Mouse (Mus musculus): Measurements from ENCODE around the gene Hsdl1. TPM values are rescaled to one million over a fixed set of nuclear protein-coding genes. Genes with fewer than 3 reads are reported as not detected.

Gene Hsdl1
- polyA plus RNA-seq, 1 experiment from 2014 or later, result 28.8 TPM

DNA sequence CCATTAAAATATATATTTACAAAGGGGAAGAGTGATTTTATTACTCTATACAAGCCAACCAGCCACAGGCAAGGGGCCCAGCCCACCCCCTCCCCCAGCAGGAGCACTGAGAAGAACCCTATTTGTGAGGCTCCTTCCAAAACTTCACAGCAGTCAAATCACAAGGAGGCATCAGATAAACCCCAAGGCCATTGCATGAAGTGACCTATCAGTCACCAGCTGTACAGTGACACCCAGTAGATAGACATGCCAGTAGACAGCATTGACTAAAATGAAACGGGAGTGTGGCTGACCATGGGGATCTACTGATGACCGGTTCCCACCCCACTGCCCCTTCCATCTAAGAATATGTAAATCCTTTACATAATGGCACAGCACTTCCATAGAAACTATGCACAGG is 22.0 kb downstream of the Hsdl1 start:
- no peak for ATAC-seq
- 78% methylated on average over 2 of the region's 2 CpGs for WGBS
- H3K36me3 ChIP-seq, result no peaks in the 10 kb centered on the region

DNA sequence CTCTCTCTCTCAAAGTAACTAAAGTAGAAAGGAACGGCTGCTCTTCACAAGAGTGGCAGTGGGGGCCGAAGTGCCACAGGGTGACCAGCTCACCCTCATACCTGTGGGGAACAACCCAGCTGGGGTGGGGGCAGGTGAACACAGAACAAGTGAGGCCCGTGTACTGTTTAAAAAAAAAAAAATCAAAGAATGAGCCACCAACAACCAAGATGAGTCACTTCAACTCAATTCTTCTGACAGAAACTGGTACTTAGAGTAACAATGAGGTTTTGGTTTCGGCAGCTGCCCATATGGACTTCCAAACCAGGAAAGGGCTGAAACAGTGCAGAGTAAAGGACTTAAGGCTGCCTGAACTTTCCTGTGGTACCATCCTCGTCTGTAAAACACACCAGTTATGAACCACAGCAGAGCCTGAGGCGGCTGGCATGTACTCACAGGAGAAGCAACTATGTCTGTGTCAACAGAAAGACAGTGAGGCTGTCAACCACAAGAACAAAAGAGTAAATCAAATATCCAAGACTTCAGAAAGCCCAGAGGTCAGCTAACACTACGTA is 26.3 kb downstream of the Hsdl1 start:
- ATAC-seq, result no peak
- Histone ChIP-seq H3K4me2 (replicated peaks) (no peak overlapping the region), H3K9ac (no peak overlapping the region), H3K36me3 (peaks cover 20% of the 10 kb centered on the region), H3K27me3 (replicated peaks) (no peaks in the 10 kb centered on the region), H3K4me3 (replicated peaks) (no peak overlapping the region), H3K4me1 (replicated peaks) (peaks cover 9% of the 10 kb centered on the region), H3K9me3 (no peaks in the 10 kb centered on the region), H3K27ac (no peak overlapping the region)
- WGBS, result 68% methylated on average over 7 of the region's 7 CpGs

More for the DNA sequence above, 22.0 kb downstream of the Hsdl1 start:
- H3K4me1 ChIP-seq (replicated peaks), result peaks cover 31% of the 10 kb centered on the region
- H3K27me3 ChIP-seq (replicated peaks), result no peaks in the 10 kb centered on the region
- no peak overlapping the region for H3K4me2 ChIP-seq (replicated peaks)
- H3K9ac ChIP-seq, result no peak overlapping the region
- no peaks in the 10 kb centered on the region for H3K9me3 ChIP-seq
- no peak overlapping the region for H3K4me3 ChIP-seq (replicated peaks)
- H3K27ac ChIP-seq, result no peak overlapping the region

DNA sequence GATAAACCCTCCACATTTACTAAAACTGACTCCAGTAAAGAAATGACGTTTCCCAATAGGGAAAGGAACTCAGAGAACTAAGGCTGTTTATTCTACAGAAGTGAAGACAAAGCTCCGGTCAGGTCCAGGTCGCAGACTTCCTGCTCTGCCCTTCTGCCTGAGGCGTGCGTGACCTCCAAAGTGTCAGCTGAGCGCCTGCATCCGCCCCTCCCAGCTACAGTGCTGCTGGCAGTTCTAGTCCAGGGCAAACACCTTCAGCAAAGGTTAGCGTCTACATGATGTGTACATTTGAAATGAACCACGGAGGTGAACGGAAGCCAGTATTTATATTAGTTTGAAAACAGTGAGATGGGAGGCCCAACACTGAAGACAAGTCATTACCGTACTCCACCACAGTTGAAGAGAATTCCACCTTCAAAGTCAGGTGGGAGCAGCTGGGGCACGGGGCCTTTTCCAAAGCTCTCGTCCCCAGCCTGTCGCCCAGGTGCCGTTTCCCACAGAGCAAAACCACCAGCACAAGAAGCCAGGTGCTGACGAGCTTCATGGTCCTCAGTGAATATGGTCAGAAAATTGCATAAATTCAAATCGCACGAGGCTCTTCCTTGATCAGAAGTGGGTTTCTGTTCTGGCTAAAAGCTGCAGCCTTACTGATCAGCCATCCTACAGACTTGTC is 27.8 kb downstream of the Hsdl1 start:
- WGBS, result 61% methylated on average over 18 of the region's 18 CpGs
- H3K27me3 ChIP-seq (replicated peaks), result no peaks in the 10 kb centered on the region
- H3K4me2 ChIP-seq (replicated peaks), result no peak overlapping the region
- no peak overlapping the region for H3K4me3 ChIP-seq (replicated peaks)
- no peak overlapping the region for H3K9ac ChIP-seq
- no peak for ATAC-seq
- no peak overlapping the region for H3K27ac ChIP-seq
- H3K9me3 ChIP-seq, result no peaks in the 10 kb centered on the region
- peaks cover 25% of the 10 kb centered on the region for H3K36me3 ChIP-seq
- H3K4me1 ChIP-seq (replicated peaks), result 0 out of 2 replicates have a peak, but pooled peaks cover 3% of the 10 kb centered on the region

DNA sequence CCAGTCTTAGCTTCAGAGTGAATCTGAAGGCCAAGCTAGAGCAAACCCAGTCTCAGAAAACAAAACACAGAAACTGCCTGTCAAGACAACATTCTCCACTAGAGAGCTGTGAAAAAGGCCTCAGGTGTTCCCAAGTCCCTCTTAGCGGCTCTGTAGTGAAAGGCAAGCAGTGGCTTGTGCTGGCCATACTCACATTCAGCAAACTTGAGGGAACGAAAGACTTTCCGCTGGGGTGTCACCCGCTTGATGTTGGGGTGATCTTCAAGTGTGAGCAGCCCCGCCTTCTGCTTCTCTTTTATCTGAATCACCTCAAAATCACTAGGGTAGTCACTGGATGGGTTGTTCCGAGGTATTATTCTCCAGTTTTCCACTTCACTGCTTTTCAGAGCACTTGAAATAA is 29.2 kb downstream of the Hsdl1 start:
- Histone ChIP-seq H3K9me3 (no peaks in the 10 kb centered on the region), H3K27me3 (replicated peaks) (no peaks in the 10 kb centered on the region), H3K4me2 (replicated peaks) (no peak overlapping the region), H3K9ac (no peak overlapping the region), H3K4me1 (replicated peaks) (0 out of 2 replicates have a peak, but pooled peaks cover 3% of the 10 kb centered on the region), H3K27ac (no peak overlapping the region), H3K4me3 (replicated peaks) (no peak overlapping the region), H3K36me3 (peaks cover 29% of the 10 kb centered on the region)
- 92% methylated on average over 6 of the region's 6 CpGs for WGBS
- ATAC-seq, result no peak

DNA sequence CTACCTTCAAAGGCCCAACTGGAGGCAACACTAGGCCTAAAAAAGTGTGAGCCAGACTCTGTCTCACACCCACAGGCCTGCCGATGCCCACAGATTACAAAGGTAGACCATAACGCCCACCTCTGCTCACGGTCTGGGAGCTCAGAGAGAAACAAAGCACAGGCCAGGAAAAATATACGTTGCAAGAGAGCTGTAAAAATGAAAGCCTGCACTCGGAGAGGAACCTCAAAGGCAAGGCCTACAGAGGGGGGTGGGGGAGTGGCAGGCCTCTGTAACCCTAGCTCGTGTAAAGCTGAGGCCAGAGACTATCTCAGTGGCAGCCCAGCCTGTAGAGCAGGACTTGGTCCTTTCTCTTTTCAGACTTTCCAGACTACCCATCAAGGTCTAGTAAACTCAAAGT is 29.8 kb downstream of the Hsdl1 start:
- peaks cover 30% of the 10 kb centered on the region for H3K36me3 ChIP-seq
- 71% methylated on average over 6 of the region's 6 CpGs for WGBS
- no peak overlapping the region for H3K4me3 ChIP-seq (replicated peaks)
- 0 out of 2 replicates have a peak, but pooled peaks cover 3% of the 10 kb centered on the region for H3K4me1 ChIP-seq (replicated peaks)
- H3K9ac ChIP-seq, result no peak overlapping the region
- no peaks in the 10 kb centered on the region for H3K27me3 ChIP-seq (replicated peaks)
- H3K9me3 ChIP-seq, result no peaks in the 10 kb centered on the region
- no peak for ATAC-seq
- no peak overlapping the region for H3K4me2 ChIP-seq (replicated peaks)
- no peak overlapping the region for H3K27ac ChIP-seq

DNA sequence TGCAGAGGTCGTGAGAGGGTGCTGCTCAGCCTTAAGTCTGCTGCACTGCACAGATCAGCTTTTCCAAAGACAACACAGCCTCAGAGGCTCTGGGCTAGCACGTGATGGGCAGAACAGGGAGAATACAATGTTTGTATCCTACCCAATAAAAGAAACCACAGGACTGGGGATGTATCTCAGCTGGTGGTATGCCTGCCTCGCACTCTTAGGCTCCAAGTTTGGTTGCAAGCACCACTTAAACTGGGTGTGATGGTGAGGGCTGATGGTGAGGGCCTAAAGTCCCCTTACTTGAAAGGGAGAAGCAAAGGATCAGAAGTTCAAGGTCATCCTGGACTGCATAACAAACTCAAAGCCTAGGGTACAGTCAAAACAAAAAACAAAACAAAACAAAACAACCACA is 30.4 kb downstream of the Hsdl1 start:
- Histone ChIP-seq H3K27ac (no peak overlapping the region), H3K4me3 (replicated peaks) (no peak overlapping the region), H3K4me1 (replicated peaks) (0 out of 2 replicates have a peak, but pooled peaks cover 3% of the 10 kb centered on the region), H3K27me3 (replicated peaks) (no peaks in the 10 kb centered on the region), H3K9ac (no peak overlapping the region), H3K4me2 (replicated peaks) (no peak overlapping the region), H3K9me3 (no peaks in the 10 kb centered on the region), H3K36me3 (peaks cover 36% of the 10 kb centered on the region)
- 79% methylated on average over 3 of the region's 3 CpGs for WGBS
- ATAC-seq, result no peak

DNA sequence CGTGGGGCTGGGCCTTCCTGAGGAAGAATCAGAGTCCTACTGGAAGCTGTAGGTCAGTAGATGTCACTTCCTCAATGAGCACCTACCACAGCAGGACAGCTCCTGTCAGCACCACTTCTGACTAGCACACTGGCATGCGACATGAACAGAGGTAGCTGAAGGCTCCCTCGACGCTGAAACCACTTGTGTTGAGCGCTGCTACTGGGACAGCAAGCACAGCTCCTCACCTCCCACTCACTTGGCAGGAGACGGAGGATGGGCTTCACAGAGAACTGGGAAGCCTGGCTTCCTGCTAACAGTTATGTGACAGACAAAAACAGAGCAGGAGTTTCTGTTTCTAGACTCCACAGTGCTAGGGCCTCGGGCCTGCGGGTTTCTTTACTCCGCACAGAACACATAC is 43.0 kb downstream of the Hsdl1 start:
- Histone ChIP-seq H3K9me3 (no peaks in the 10 kb centered on the region), H3K36me3 (peaks cover 64% of the 10 kb centered on the region), H3K9ac (no peak overlapping the region), H3K4me3 (replicated peaks) (no peak overlapping the region), H3K27me3 (replicated peaks) (no peaks in the 10 kb centered on the region), H3K27ac (no peak overlapping the region), H3K4me2 (replicated peaks) (no peak overlapping the region), H3K4me1 (replicated peaks) (no peaks in the 10 kb centered on the region)
- ATAC-seq, result no peak
- WGBS, result 88% methylated on average over 9 of the region's 9 CpGs

DNA sequence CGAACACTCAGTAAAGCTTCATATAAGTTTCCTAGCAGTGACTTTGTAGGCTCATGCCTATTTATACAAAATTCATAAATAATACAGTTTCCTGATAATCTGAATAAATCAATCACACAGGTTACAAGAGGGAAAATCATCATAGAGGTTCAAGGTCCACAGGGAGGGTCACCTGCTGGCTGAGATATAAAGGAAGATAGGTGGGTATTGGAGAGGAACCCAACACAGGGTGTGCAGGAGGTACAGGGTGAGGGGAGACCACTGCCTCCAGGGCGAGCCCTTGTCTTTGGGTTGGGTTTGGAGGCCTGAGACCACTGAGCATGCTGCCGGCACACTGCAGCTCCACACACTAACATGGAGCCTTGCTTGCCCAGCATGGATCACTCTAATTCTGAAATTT is 43.6 kb downstream of the Hsdl1 start:
- ATAC-seq, result peak; percentile 72; the same call in 1 of the 2 replicates
- no peak overlapping the region for H3K9ac ChIP-seq
- H3K9me3 ChIP-seq, result no peaks in the 10 kb centered on the region
- no peaks in the 10 kb centered on the region for H3K4me1 ChIP-seq (replicated peaks)
- no peak overlapping the region for H3K4me2 ChIP-seq (replicated peaks)
- H3K4me3 ChIP-seq (replicated peaks), result no peak overlapping the region
- H3K36me3 ChIP-seq, result peaks cover 60% of the 10 kb centered on the region
- H3K27me3 ChIP-seq (replicated peaks), result no peaks in the 10 kb centered on the region
- H3K27ac ChIP-seq, result 0 out of 2 replicates have a peak overlapping the region, but pooled peaks have one; percentile 14
- WGBS, result 91% methylated on average over 3 of the region's 3 CpGs

DNA sequence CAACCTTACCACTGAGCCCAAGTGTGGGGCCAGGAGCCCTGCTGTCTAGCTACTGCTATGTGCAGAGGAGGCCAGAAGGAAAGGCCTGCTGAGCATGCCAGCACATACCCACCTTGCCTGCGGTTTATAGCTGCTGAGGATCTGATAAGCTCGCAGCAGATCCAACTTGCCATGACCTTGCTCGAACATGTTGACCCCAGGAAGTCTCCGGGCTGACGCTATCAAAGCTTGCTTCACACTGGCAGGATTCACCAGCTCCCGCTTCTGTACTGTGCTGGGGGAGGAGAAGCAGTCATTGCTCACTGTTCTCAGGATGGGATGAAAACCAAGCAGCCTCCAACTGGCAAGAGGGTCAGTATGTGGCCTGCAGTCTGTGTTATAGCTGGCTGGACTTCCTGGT is 44.0 kb downstream of the Hsdl1 start:
- no peak overlapping the region for H3K4me3 ChIP-seq (replicated peaks)
- no peak overlapping the region for H3K9ac ChIP-seq
- no peaks in the 10 kb centered on the region for H3K4me1 ChIP-seq (replicated peaks)
- peak; percentile 54 for ATAC-seq
- no peaks in the 10 kb centered on the region for H3K9me3 ChIP-seq
- H3K27ac ChIP-seq, result peak overlapping the region; percentile 14; the same call in 1 of the 2 replicates
- WGBS, result 71% methylated on average over 6 of the region's 6 CpGs
- no peaks in the 10 kb centered on the region for H3K27me3 ChIP-seq (replicated peaks)
- no peak overlapping the region for H3K4me2 ChIP-seq (replicated peaks)
- peaks cover 57% of the 10 kb centered on the region for H3K36me3 ChIP-seq

DNA sequence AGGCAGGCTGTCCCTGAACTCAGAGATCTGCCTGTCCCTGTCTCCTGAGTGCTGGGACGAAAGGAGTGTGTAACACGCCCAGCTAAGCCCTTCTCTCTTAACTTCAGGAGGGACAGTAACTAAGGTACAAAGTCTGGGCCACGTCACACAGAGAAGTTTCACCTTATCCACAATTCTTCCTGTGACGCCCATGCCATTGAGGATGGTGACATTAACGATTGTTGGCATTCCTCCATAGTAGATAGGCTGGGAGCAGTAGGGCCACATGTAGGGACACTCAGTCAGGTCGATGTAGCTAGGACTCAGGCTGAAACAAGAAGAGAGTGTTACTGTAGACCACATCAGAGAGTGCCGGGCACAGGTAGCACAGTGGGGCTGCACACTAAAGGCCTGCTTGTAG is 46.2 kb downstream of the Hsdl1 start:
- no peaks in the 10 kb centered on the region for H3K27me3 ChIP-seq (replicated peaks)
- 0 out of 2 replicates have a peak, but pooled peaks have one; percentile 6 for ATAC-seq

DNA sequence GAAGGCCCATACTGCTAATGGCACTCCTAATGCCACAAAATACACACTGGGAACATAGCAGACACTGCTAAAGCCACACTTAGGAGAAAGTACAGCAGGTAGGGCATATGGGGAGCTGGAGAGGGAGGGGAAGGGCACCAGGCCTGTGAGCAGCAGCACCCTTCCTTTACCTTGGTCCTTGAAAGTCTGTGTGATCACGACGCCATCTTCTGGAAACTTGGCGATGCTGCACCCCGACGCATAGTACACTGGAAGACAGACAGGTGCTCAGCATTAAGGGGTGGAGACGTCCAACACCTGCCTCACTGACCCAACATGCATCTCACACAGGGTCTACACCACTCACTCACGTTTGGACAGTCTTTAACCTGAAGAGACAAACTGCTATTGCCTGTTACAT is 54.9 kb downstream of the Hsdl1 start:
- Histone ChIP-seq H3K4me2 (replicated peaks) (no peak overlapping the region), H3K4me3 (replicated peaks) (no peak overlapping the region), H3K9me3 (no peaks in the 10 kb centered on the region), H3K27me3 (replicated peaks) (no peaks in the 10 kb centered on the region), H3K4me1 (replicated peaks) (no peaks in the 10 kb centered on the region), H3K36me3 (peaks cover 70% of the 10 kb centered on the region), H3K9ac (no peak overlapping the region), H3K27ac (no peak overlapping the region)
- no peak for ATAC-seq
- 66% methylated on average over 7 of the region's 7 CpGs for WGBS

More for the DNA sequence above, 46.2 kb downstream of the Hsdl1 start:
- H3K9me3 ChIP-seq, result no peaks in the 10 kb centered on the region
- H3K36me3 ChIP-seq, result peaks cover 57% of the 10 kb centered on the region
- no peak overlapping the region for H3K27ac ChIP-seq
- no peaks in the 10 kb centered on the region for H3K4me1 ChIP-seq (replicated peaks)
- H3K4me2 ChIP-seq (replicated peaks), result no peak overlapping the region
- no peak overlapping the region for H3K4me3 ChIP-seq (replicated peaks)
- 83% methylated on average over 7 of the region's 7 CpGs for WGBS
- H3K9ac ChIP-seq, result no peak overlapping the region

DNA sequence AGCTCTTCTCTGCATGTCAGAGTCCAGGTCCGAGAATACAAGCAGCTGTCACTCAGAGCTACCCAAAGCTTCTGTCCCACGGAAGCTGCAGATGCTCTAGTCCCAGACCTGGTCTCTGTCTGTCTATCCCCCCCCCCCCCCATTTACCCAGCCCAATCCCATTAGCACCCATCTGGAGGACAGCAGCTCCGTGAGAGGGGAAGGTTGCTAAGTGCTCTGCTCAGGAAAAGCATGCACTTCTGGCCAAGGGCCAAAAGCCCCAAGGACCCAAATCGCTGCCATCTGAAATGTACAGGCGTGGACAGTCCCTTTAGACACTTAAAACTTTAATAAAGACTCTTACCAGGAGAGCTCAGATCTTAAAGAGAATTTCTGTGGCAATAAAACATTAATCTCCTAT is 58.3 kb downstream of the Hsdl1 start:
- no peak overlapping the region for H3K4me2 ChIP-seq (replicated peaks)
- H3K36me3 ChIP-seq, result peaks cover 67% of the 10 kb centered on the region
- 67% methylated on average over 5 of the region's 5 CpGs for WGBS
- H3K27ac ChIP-seq, result no peak overlapping the region
- H3K9me3 ChIP-seq, result no peaks in the 10 kb centered on the region
- H3K9ac ChIP-seq, result no peak overlapping the region
- no peak for ATAC-seq
- no peaks in the 10 kb centered on the region for H3K27me3 ChIP-seq (replicated peaks)
- no peaks in the 10 kb centered on the region for H3K4me1 ChIP-seq (replicated peaks)
- no peak overlapping the region for H3K4me3 ChIP-seq (replicated peaks)

DNA sequence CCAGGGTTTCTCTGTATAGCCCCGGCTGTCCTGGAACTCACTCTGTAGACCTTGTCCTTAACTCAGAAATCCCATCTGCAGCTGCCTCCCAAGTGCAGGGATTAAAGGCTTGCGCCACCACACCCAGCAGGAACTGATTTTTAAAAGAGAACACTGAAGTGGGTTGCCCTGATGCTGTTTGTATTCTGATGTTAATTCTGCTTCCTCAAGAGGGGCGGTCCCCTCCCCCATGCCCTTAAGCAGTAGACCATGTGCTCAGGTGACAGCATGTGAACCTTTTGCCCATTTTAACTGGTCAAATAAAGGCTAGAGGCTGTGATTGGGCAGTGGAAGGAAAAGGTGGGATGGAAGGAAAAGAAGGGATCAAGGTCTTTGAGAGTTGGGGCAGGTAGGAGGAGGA is 59.2 kb downstream of the Hsdl1 start:
- 84% methylated on average over 3 of the region's 3 CpGs for WGBS
- H3K9me3 ChIP-seq, result no peaks in the 10 kb centered on the region
- H3K27me3 ChIP-seq (replicated peaks), result no peaks in the 10 kb centered on the region
- H3K27ac ChIP-seq, result no peak overlapping the region
- H3K4me2 ChIP-seq (replicated peaks), result no peak overlapping the region
- H3K4me3 ChIP-seq (replicated peaks), result no peak overlapping the region
- H3K9ac ChIP-seq, result no peak overlapping the region
- no peak for ATAC-seq
- H3K36me3 ChIP-seq, result peaks cover 71% of the 10 kb centered on the region
- H3K4me1 ChIP-seq (replicated peaks), result no peaks in the 10 kb centered on the region

Measured in intestine, embryonic 15.5 days (tissue).